Comparison of ENCODE assay signal across 13 mouse cellular contexts in the genomic region with DNA sequence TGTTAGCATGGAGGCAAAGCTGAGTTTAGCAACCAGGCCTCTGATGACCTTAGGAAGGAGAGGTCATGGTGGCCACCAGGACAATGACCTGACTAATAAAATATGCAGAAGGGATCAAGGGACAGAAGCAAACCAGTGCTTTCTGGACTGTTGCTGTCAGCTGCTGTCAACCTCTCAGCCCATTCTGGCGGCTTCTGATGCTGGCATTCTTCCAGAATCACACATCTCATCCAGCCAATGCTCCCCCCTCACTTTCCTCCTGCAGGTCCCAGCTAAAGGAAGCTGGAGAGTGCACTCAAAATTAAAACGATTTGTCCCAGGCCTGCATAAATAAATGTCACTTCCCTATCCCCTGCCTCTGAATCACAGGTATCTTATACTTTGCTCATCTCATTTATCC.
A peak's percentile ranks its signal among the peaks of the same experiment; 100 is the strongest.
DNase-seq lines count a peak whose midpoint lies in the region; ATAC-seq and TF ChIP-seq lines count a peak whose summit lies in the region.
"Had no signal": no experiment of that assay in that cellular context is flagged by ENCODE, and none has a peak within 500 bp of the region (broad histone marks: within the 10 kb centered on the region; RNA-seq: fewer than 3 reads in every experiment).

No protein-coding gene starts in this region.

- no peaks in the 10 kb centered on the region for H3K9me3 ChIP-seq in hindbrain, embryonic 14.5 days (ENCODE audit: control insufficient read depth, low read length)
- H3K9me3 ChIP-seq in hindbrain, embryonic 12.5 days (replicated peaks): no peaks in the 10 kb centered on the region
- H3K9me3 ChIP-seq in lung, postnatal 0 days (ENCODE audit: low read length): no peaks in the 10 kb centered on the region
- H3K9me3 ChIP-seq: limb, embryonic 12.5 days; midbrain, embryonic 12.5 days had no signal

- WGBS in hindbrain, embryonic 14.5 days: 35% methylated on average over 2 of the region's 2 CpGs
- WGBS in hindbrain, embryonic 12.5 days: 45% methylated on average over 2 of the region's 2 CpGs
- WGBS in lung, postnatal 0 days: 18% methylated on average over 2 of the region's 2 CpGs

- no peak overlapping the region for H3K4me2 ChIP-seq in hindbrain, embryonic 14.5 days (replicated peaks)
- no peak overlapping the region for H3K4me2 ChIP-seq in hindbrain, embryonic 12.5 days (replicated peaks)
- no peak overlapping the region for H3K4me2 ChIP-seq in lung, postnatal 0 days (replicated peaks; ENCODE audit: low read depth, low read length)
- H3K4me2 ChIP-seq: limb, embryonic 12.5 days; midbrain, embryonic 12.5 days had no signal

- no peak for TF ChIP-seq EP300 in lung, postnatal 0 days (IDR thresholded peaks at IDR 0.05)

- no peaks in the 10 kb centered on the region for H3K4me1 ChIP-seq in hindbrain, embryonic 14.5 days (replicated peaks; ENCODE audit: control insufficient read depth, insufficient read depth, low read length)
- H3K4me1 ChIP-seq in hindbrain, embryonic 12.5 days: no peaks in the 10 kb centered on the region
- H3K4me1 ChIP-seq in lung, postnatal 0 days (ENCODE audit: insufficient read depth, low read depth, low read length): no peaks in the 10 kb centered on the region
- H3K4me1 ChIP-seq: limb, embryonic 12.5 days; midbrain, embryonic 12.5 days had no signal

- no peak overlapping the region for H3K9ac ChIP-seq in hindbrain, embryonic 14.5 days
- no peak overlapping the region for H3K9ac ChIP-seq in hindbrain, embryonic 12.5 days
- no peak overlapping the region for H3K9ac ChIP-seq in lung, postnatal 0 days (replicated peaks; ENCODE audit: low read depth)
- H3K9ac ChIP-seq: limb, embryonic 12.5 days; midbrain, embryonic 12.5 days had no signal

- ATAC-seq in hindbrain, embryonic 14.5 days (ENCODE audit: low FRiP score): peak; percentile 43; the same call in 1 of the 2 replicates
- ATAC-seq in hindbrain, embryonic 12.5 days (ENCODE audit: low FRiP score): no peak
- ATAC-seq in lung, postnatal 0 days: no peak
- ATAC-seq: intestine, postnatal 0 days; Patski had no signal

- TF ChIP-seq CTCF in lung, postnatal 0 days (IDR thresholded peaks at IDR 0.05): no peak

- H3K4me3 ChIP-seq in hindbrain, embryonic 14.5 days (replicated peaks; ENCODE audit: low read length): no peak overlapping the region
- H3K4me3 ChIP-seq in hindbrain, embryonic 12.5 days: no peak overlapping the region
- no peak overlapping the region for H3K4me3 ChIP-seq in lung, postnatal 0 days (ENCODE audit: low read depth, low read length)
- H3K4me3 ChIP-seq: limb, embryonic 12.5 days; midbrain, embryonic 12.5 days had no signal

- no peak overlapping the region for H3K27ac ChIP-seq in hindbrain, embryonic 14.5 days
- H3K27ac ChIP-seq in hindbrain, embryonic 12.5 days: no peak overlapping the region
- H3K27ac ChIP-seq in lung, postnatal 0 days (ENCODE audit: low read length): no peak overlapping the region
- H3K27ac ChIP-seq: limb, embryonic 12.5 days; midbrain, embryonic 12.5 days had no signal

- no peaks in the 10 kb centered on the region for H3K27me3 ChIP-seq in hindbrain, embryonic 14.5 days (ENCODE audit: control insufficient read depth, insufficient read depth, low read length)
- H3K27me3 ChIP-seq in hindbrain, embryonic 12.5 days: no peaks in the 10 kb centered on the region
- no peaks in the 10 kb centered on the region for H3K27me3 ChIP-seq in lung, postnatal 0 days (replicated peaks; ENCODE audit: insufficient read depth, low read length)
- H3K27me3 ChIP-seq: limb, embryonic 12.5 days; midbrain, embryonic 12.5 days; Patski had no signal

- peak; percentile 4 for DNase-seq in embryo, embryonic 10 days (ENCODE audit: low spot score)
- no peak for DNase-seq in embryo, embryonic 11 days
- peak; percentile 30 for DNase-seq in hindbrain, embryonic 14.5 days (ENCODE audit: low spot score)
- peak; percentile 16 for DNase-seq in lung, postnatal 14 days
- DNase-seq in lung, postnatal 0 days (ENCODE audit: low spot score): no peak
- peak; percentile 8 for DNase-seq in retina, embryonic 14.5 days (ENCODE audit: low spot score)
- DNase-seq in spleen, postnatal 14 days (ENCODE audit: low spot score in 2 of 2): no peak
- DNase-seq: cerebellum, adult 8-10 months had no signal

- H3K36me3 ChIP-seq in hindbrain, embryonic 14.5 days (replicated peaks; ENCODE audit: control insufficient read depth, insufficient read depth): no peaks in the 10 kb centered on the region
- no peaks in the 10 kb centered on the region for H3K36me3 ChIP-seq in hindbrain, embryonic 12.5 days
- no peaks in the 10 kb centered on the region for H3K36me3 ChIP-seq in lung, postnatal 0 days (ENCODE audit: insufficient read depth, low read length)
- H3K36me3 ChIP-seq: limb, embryonic 12.5 days; midbrain, embryonic 12.5 days had no signal

Comparison
In these comparisons a context has a peak if more than half of its experiments do, and no peak if none do; other contexts are left out.
1. DNase-seq: peak in embryo, embryonic 10 days (single experiment), hindbrain, embryonic 14.5 days (single experiment), lung, postnatal 14 days (single experiment) and retina, embryonic 14.5 days (single experiment); none in embryo, embryonic 11 days (single experiment), lung, postnatal 0 days (single experiment) and spleen, postnatal 14 days (0 of 2).